Mouse (Mus musculus): ENCODE data around the gene Kremen2. TPM values are rescaled to one million over a fixed set of nuclear protein-coding genes. Genes with fewer than 3 reads are reported as not detected.
A peak's percentile ranks its signal among the peaks of the same experiment; 100 is the strongest.
"Not testable (repeated sequence)": the region's sequence is repeated elsewhere in the genome, so short reads cannot be mapped to it uniquely, and the experiment has no call there.

The Kremen2 gene
- polyA plus RNA-seq, 1 experiment: 3.8 TPM

DNA sequence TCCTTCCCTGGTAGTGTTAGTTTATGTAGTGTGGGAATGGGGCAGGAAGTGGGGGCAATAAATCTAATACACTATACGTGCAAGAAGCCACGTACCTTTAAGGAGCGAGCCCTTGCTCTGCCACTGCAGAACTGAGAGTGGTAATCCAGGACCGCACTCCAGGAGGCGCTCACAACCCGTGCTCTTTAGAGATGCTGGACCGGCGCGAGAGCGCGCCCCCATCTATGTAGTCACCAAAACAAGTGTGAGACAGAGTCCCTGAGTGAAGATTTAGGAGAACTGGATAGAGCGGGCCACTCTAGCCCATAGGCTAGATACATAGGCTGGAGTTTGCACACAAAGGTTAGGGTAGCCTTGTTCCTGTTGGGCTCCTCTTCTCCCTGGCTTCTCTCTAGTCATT is 28.5 kb upstream of the Kremen2 start:
- Histone ChIP-seq H3K27ac (ENCODE audit: control insufficient read depth, insufficient read depth, low read length) (no peak overlapping the region), H3K4me1 (replicated peaks; ENCODE audit: control insufficient read depth, insufficient read depth, low read length) (peaks cover 3% of the 10 kb centered on the region; the same call in 1 of the 2 replicates), H3K36me3 (ENCODE audit: control insufficient read depth, insufficient read depth, low read length) (no peaks in the 10 kb centered on the region), H3K27me3 (ENCODE audit: control insufficient read depth, insufficient read depth, low read length) (no peaks in the 10 kb centered on the region), H3K4me3 (ENCODE audit: control insufficient read depth, insufficient read depth, low read length) (no peak overlapping the region)
- peak; percentile 87 for DNase-seq
- WGBS: 2% methylated on average over 12 of the region's 12 CpGs
- no peak for TF ChIP-seq POLR2A (IDR thresholded peaks at IDR 0.05; ENCODE audit: control insufficient read depth, extremely low read depth, insufficient read depth, low read length, poor library complexity)
- TF ChIP-seq CTCF (IDR thresholded peaks at IDR 0.05; ENCODE audit: borderline replicate concordance, control insufficient read depth, extremely low read depth, insufficient read depth, low read length, poor library complexity): peak; percentile 91

DNA sequence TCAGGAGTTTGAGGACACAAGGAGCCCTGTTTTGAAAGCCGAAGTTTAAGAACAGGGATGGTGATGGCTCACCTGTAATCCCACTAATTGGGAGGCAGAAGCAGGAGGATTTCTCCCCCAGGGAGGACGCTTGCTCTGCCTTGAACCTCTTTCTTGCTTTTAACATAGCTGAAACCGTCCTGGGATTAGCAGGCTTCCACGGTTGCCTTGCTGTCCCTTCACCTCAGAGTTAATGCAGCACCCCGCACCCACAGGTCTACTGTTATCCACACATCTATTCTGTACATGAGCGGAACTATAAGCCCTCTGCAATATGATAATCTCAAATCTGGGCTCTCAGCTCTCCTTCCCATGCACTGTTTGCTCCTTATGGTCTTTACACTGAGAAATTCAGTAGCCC is 28.0 kb upstream of the Kremen2 start:
- no peak for DNase-seq

DNA sequence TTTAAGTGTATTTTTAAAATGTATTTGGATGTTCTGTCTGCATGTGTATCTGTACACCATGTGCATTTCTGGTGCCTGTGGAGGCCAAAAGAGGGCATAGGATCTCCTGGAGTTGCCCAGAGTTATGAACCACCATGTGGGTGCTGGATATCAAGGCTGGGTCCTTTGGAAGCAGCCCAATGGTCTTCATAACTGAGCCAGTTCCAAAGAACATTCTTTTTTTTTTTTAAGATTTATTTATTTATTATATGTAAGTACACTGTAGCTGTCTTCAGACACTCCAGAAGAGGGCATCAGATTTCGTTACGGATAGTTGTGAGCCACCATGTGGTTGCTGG is 26.6 kb upstream of the Kremen2 start:
- not testable (repeated sequence) for H3K4me1 ChIP-seq (replicated peaks; ENCODE audit: control insufficient read depth, insufficient read depth, low read length); DNase-seq; H3K27me3 ChIP-seq (ENCODE audit: control insufficient read depth, insufficient read depth, low read length); H3K27ac ChIP-seq (ENCODE audit: control insufficient read depth, insufficient read depth, low read length); H3K36me3 ChIP-seq (ENCODE audit: control insufficient read depth, insufficient read depth, low read length); H3K4me3 ChIP-seq (ENCODE audit: control insufficient read depth, insufficient read depth, low read length)
- 80% methylated on average over 2 of the region's 2 CpGs for WGBS

More for the DNA sequence above, 28.0 kb upstream of the Kremen2 start:
- Histone ChIP-seq H3K27me3 (ENCODE audit: control insufficient read depth, insufficient read depth, low read length) (no peaks in the 10 kb centered on the region), H3K4me3 (ENCODE audit: control insufficient read depth, insufficient read depth, low read length) (no peak overlapping the region), H3K4me1 (replicated peaks; ENCODE audit: control insufficient read depth, insufficient read depth, low read length) (peaks cover 3% of the 10 kb centered on the region; the same call in 1 of the 2 replicates), H3K27ac (ENCODE audit: control insufficient read depth, insufficient read depth, low read length) (no peak overlapping the region), H3K36me3 (ENCODE audit: control insufficient read depth, insufficient read depth, low read length) (no peaks in the 10 kb centered on the region)
- no peak for TF ChIP-seq CTCF (IDR thresholded peaks at IDR 0.05; ENCODE audit: borderline replicate concordance, control insufficient read depth, extremely low read depth, insufficient read depth, low read length, poor library complexity)
- no peak for TF ChIP-seq POLR2A (IDR thresholded peaks at IDR 0.05; ENCODE audit: control insufficient read depth, extremely low read depth, insufficient read depth, low read length, poor library complexity)
- WGBS: 78% methylated on average over 6 of the region's 6 CpGs

DNA sequence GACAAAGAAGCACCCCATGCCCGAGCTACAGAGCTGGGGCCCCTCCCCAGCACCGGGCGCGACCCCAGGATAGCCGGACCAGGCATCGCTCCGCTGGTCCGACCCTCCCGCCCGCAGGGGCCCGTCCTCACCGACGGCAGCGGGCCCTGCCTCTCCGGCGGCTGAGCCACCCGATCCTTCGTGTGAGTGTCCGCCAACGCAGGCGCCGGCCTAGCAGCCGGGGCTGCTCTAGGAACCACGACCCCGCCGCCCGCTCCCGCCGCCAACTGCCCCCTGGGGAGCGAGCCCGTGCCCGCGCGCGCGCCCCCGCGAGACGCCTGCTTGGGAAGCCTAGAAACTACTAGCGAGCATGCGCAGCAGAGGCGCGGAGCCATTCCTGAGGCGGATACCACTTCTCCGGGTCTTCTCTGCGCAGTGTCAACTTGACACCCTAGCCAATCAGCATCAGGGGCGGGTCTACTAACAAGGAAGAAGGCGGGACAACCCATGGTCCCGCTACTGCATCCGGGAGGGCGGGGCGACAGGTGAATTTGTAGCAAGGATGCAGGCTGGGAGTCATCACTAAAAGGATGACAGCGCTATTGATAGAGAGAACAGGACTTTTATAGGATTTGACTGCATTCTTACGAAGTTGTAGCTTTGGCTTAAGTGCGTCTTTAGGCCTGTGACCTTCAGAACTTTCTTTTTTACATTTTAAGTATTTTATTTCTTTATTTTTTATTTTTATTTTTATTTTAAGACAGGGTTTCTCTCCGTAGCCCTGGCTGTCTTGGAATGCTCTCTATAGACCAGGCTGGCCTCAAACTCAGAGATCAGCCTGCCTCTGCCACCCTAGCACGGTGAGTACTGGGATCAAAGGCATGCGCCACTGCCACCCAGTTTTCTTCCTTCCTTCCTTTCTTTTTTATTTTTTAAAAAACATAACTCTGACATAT is 25.9 kb upstream of the Kremen2 start, which contains the start of gene Flywch1:
TSS of gene Flywch1 (minus strand) at position 319 of the 935 bp plus-strand sequence.
- H3K27ac ChIP-seq (ENCODE audit: control insufficient read depth, insufficient read depth, low read length): no peak within 1 kb of the TSS
- H3K36me3 ChIP-seq (ENCODE audit: control insufficient read depth, insufficient read depth, low read length): no peaks in the 10 kb centered on the region
- peaks cover 3% of the 10 kb centered on the region; the same call in 1 of the 2 replicates for H3K4me1 ChIP-seq (replicated peaks; ENCODE audit: control insufficient read depth, insufficient read depth, low read length)
- no peaks in the 10 kb centered on the region for H3K27me3 ChIP-seq (ENCODE audit: control insufficient read depth, insufficient read depth, low read length)
- peak; percentile 99 for DNase-seq
- 4% methylated on average over 58 of the region's 58 CpGs for WGBS
- TF ChIP-seq POLR2A (IDR thresholded peaks at IDR 0.05; ENCODE audit: control insufficient read depth, extremely low read depth, insufficient read depth, low read length, poor library complexity): peak; percentile 70
- no peak for TF ChIP-seq CTCF (IDR thresholded peaks at IDR 0.05; ENCODE audit: borderline replicate concordance, control insufficient read depth, extremely low read depth, insufficient read depth, low read length, poor library complexity)
- H3K4me3 ChIP-seq (ENCODE audit: control insufficient read depth, insufficient read depth, low read length): peak within 1 kb of the TSS; percentile 84

DNA sequence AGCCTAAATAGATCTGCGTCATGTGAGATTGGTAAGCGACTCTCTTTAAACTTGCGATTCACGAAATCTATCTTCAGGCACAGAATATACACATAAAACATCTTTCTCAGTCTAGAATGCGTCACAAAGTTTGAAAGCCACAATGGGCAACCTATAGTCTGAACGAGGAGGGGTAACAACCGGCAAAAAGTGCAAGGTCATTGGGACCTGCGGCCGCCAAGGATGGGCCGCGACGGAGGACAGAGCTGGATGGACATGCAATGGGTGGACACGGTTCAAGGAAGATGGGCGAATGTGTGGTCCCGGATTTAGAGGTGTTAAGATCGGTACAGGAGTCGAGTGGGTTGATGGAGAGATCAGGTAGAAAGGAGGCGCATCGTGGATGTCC is 25.3 kb upstream of the Kremen2 start:
- Histone ChIP-seq H3K27ac (ENCODE audit: control insufficient read depth, insufficient read depth, low read length) (no peak overlapping the region), H3K4me1 (replicated peaks; ENCODE audit: control insufficient read depth, insufficient read depth, low read length) (peaks cover 3% of the 10 kb centered on the region; the same call in 1 of the 2 replicates), H3K4me3 (ENCODE audit: control insufficient read depth, insufficient read depth, low read length) (peak overlapping the region; percentile 84), H3K27me3 (ENCODE audit: control insufficient read depth, insufficient read depth, low read length) (no peaks in the 10 kb centered on the region), H3K36me3 (ENCODE audit: control insufficient read depth, insufficient read depth, low read length) (no peaks in the 10 kb centered on the region)
- DNase-seq: no peak
- 6% methylated on average over 19 of the region's 19 CpGs for WGBS
- TF ChIP-seq POLR2A (IDR thresholded peaks at IDR 0.05; ENCODE audit: control insufficient read depth, extremely low read depth, insufficient read depth, low read length, poor library complexity): no peak
- no peak for TF ChIP-seq CTCF (IDR thresholded peaks at IDR 0.05; ENCODE audit: borderline replicate concordance, control insufficient read depth, extremely low read depth, insufficient read depth, low read length, poor library complexity)

DNA sequence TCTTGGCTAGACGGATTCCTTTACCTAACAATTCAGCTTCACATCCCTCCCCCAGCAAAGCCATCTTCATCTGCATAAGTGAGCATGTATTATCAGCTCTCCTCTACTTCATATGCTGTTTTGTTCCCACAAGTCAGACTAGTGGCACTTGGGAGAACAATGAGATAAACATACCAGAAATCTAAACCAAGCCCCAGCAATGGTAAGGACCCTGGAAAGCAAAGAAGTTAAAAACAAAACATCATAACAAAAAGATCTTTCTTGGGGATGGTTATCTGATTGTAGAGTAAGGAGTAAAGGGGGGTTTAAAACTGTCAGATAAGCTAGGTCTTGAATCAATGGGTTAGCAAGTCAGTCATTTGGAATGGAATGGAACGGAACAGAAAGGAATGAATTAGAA is 24.9 kb upstream of the Kremen2 start:
- H3K4me3 ChIP-seq (ENCODE audit: control insufficient read depth, insufficient read depth, low read length): no peak overlapping the region
- 63% methylated on average over 2 of the region's 2 CpGs for WGBS

More for the DNA sequence above, 24.9 kb upstream of the Kremen2 start:
- TF ChIP-seq POLR2A (IDR thresholded peaks at IDR 0.05; ENCODE audit: control insufficient read depth, extremely low read depth, insufficient read depth, low read length, poor library complexity): no peak
- no peak for TF ChIP-seq CTCF (IDR thresholded peaks at IDR 0.05; ENCODE audit: borderline replicate concordance, control insufficient read depth, extremely low read depth, insufficient read depth, low read length, poor library complexity)
- DNase-seq: no peak
- Histone ChIP-seq H3K4me1 (replicated peaks; ENCODE audit: control insufficient read depth, insufficient read depth, low read length) (peaks cover 3% of the 10 kb centered on the region; the same call in 1 of the 2 replicates), H3K27ac (ENCODE audit: control insufficient read depth, insufficient read depth, low read length) (no peak overlapping the region), H3K36me3 (ENCODE audit: control insufficient read depth, insufficient read depth, low read length) (no peaks in the 10 kb centered on the region), H3K27me3 (ENCODE audit: control insufficient read depth, insufficient read depth, low read length) (no peaks in the 10 kb centered on the region)

Measured in thymus, adult 2 months (tissue).